Mouse (Mus musculus) heart, adult 18-20 months (tissue): ENCODE measurements around the gene Acsl5. TPM values are rescaled to one million over a fixed set of nuclear protein-coding genes. Genes with fewer than 3 reads are reported as not detected.

Source experiments
- DNase-seq, 2 experiments: peaks; one replicate each; pipeline ENCODE4 v3.0.0; 2021 to 2022; ENCODE audit warnings: mixed read lengths in 1 of 2
- total RNA-seq, 2 experiments: library from RNA; stranded (reverse); gene quantifications; 2 replicates each; pipeline ENCODE4 v1.2.3; 2021

The Acsl5 gene
- total RNA-seq, 2 experiments from 2014 or later = 11.7 to 33.6 TPM

DNA sequence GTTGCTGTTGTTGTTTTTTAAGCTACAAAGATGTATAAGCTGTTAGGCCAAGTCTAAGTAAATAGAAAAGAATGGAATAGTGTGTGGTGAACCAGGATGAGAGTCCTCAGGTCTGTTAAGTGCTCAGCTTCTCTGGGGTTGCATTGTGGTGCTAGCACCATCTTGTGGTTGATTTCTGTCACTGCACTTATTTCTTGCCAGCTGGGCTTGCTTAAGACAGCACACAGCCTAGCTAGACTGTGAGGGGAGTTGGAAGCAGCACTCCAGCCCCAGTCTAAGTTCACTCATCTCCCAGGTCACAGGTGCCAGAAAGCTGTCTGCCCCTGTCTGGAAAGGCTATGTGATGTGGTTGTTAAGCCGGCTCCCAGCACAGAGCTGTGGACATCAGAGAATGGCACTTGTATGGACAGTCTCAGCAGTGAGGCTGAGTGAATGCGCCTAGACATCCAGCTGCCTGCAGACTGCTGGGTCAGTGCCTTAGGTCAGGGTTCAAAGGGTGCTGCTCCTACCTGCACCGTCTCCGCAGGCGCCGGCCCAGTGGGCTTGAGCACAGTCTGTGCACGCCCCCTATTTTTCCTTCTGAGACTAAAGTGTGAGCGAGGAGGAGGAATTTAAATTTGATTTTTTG is 81.0 kb downstream of the Acsl5 start:
- peak; percentile 69 to 78 for DNase-seq

DNA sequence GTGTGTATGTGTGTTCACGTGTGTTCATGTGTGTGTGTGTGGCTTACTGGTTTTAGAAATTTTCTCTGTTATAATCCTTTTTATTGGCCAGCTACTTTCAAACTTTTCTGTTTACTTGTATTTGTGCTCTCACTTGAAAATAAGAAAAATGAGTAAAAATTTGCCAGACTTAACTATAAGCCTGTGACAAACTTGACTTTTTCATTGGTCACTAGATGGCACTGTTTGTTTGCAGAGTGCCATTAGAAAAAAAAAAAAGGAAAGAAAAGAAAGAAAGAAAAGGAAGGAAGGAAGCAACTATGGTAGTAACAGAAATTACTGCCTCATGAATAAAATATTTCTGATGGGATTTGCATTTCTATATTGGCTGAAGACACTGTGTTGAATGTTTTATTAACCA is 84.1 kb downstream of the Acsl5 start:
- DNase-seq = peak in 1 of 2 experiments; percentile 38

DNA sequence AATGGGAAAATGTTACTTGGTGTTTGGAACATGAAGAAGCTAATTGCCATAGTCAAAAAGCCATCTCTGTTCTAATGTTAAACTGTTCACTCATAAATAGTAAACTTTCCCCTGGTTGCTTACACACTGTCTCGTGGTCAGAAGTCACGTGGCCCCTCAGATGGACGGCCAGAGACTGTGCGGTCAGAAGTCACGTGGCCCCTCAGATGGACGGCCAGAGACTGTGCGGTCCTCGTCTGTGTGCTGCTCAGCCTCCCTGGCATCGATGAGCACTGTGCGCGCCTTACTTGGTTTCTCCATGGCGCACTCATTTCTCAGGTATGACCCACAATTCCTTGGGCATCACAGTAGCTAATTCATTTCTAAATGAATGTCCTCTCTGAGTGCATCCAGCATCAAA is 84.7 kb downstream of the Acsl5 start:
- DNase-seq = no peak

DNA sequence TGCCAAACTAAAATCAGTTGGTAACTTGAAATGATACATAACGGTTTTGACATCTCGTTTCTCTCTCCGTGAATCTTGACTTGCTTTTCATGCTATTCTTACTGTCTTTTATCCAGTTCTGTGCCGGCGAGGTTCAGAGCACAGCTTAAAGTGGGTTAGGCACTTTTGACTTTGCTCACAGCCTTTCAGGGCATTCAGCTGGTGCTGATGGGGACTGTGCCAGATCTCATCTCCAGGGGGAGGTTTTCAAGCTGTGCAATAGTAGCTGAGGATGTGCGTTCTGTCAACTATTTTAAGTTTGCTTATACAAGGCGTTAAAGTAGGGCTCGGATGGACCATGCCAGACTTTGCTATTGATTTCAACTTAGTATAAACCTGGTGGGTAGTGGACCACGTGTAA is 85.3 kb downstream of the Acsl5 start:
- no peak for DNase-seq

DNA sequence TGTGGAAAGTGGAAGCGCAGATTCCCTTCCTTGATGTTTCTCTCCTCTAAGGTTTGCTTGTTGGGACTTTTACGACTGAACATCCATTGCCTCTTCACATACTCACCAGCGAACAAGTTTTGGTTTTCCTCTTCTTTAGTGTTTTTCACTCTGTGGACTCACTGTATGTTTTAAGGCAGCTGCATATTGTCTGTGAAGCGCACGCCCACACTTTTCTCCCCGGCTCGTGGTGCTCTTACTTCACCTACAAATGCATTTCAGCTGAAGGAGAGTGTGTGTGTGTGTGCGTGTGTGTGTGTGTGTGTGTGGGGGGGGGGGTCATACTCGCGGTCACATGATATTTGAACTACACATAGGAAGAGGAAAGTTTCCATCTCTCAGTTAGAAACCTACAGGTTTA is 85.9 kb downstream of the Acsl5 start:
- DNase-seq = no peak

DNA sequence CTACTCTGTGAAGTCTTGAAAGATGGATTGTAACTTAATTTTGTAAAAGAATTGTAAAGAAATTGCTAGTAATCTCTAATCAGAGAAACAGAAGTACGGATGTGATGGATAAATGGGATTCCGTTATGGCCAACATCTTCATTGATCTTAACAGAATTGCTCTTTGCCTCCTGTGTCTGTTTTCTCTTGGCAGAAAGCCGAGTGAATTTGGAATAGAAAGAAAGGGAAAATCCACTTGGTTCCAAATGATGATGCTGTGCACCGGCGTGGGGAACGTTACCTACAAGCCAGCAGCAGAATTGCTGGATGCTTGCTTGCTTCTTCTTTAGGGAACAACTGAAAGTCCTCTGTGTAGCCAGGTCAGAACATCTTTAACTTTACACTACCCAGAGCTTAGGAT is 88.8 kb downstream of the Acsl5 start:
- DNase-seq = no peak

DNA sequence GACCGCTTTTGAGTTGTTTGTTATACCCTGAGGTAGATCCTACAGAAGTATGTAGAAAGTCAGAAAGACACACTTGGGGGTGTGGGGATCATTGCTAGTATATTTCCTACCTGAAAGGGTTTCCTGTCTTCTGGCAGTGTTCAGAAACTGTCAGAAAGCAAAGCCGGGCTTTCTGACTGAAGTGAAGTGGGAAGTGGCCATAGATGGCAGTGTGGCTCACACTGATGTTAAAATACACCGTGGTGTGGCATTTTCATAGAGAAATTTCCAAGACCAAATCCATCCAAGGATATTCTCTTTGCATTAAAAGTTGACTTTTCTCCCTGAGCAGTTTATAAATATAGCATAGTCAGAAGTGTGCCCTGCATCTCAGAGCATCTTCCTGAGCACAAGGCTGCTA is 89.6 kb downstream of the Acsl5 start:
- DNase-seq = no peak

DNA sequence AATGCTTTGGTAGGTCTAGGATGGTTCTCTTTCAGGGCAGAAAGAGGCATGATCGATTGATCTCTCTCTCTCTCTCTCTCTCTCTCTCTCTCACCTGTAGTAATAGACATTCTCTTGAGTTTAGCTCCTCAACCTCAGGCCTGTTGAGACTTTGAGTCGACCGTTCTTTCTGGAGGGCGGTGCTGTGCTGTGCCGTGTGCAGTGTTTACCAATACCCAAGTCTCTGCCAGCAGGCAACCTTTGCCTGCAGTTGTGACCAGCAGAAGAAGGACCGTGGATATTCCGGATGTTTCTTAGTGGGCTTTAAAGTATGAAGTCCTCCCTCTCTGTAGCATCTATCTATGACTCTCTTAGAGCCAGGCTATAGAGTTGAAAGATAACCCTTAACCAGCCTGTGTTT is 90.7 kb downstream of the Acsl5 start:
- DNase-seq = no peak

DNA sequence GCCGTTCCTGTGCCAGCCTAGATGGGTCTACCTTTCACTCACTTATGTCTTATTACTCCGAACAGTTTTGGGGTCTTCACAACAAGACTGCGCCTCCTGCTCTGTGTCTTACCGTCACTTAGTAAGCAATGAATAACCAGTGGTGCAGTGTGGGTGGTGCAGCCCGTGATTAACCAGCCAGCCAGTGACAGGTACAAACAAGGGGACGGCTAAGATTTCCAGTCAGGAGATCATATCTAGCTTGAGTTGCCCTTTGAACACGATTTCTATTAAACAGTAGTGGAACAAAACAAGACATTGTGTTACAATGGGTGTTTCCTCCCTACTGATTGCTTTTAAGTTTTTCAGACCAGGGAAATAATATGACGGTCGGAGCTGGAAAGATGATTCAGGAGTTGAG is 91.5 kb downstream of the Acsl5 start:
- no peak for DNase-seq

Other genes with a start within 250 kb of the Acsl5 start
- gene Gpam, start 124.7 kb upstream of the Acsl5 start, total RNA-seq = 100 to 1,000 TPM; 147 to 182 TPM
- gene Tectb, start 71.2 kb upstream of the Acsl5 start, total RNA-seq = under 1 TPM in 1 of 2 experiments, not detected in 1; 0.41 TPM
- gene Gucy2g, start 10.7 kb upstream of the Acsl5 start, total RNA-seq = under 1 TPM in 1 of 2 experiments, not detected in 1; 0.10 TPM
- 10 to 100 TPM; 18.9 to 22.7 TPM for gene Zdhhc6, start 64.1 kb downstream of the Acsl5 start, total RNA-seq
- 10 to 100 TPM; 16.1 to 17.0 TPM for gene Vti1a, start 64.4 kb downstream of the Acsl5 start, total RNA-seq